Mouse (Mus musculus) olfactory bulb, adult 2 months (tissue): ENCODE data around the gene Jup.

Source experiments
- CTCF ChIP-seq: fragments of 200-500 bp; IDR thresholded peaks from 2 replicates; pipeline ENCODE4 v1.5.1; 2012; ENCODE audit warnings: low read depth, mild to moderate bottlenecking, low read length, moderate library complexity; ENCODE audit not compliant: insufficient read depth
- POLR2A ChIP-seq: fragments of 200-500 bp; IDR thresholded peaks from 2 replicates; pipeline ENCODE4 v1.6.1; 2012; ENCODE audit warnings: mild to moderate bottlenecking, low read depth, low read length, moderate library complexity; ENCODE audit not compliant: insufficient read depth

- no peak for TF ChIP-seq CTCF
- no peak for TF ChIP-seq POLR2A
Observed at GRCm38 (mm10) chr11:100400842-100401241, 3.3 kb upstream of the Jup start.
